Mouse (Mus musculus) lung, postnatal 25 days (tissue): ENCODE measurements around the gene Lipk.
A peak's percentile ranks its signal among the peaks of the same experiment; 100 is the strongest.

Source experiments
- DNase-seq: peaks from one replicate; pipeline ENCODE4 v3.0.0; 2022; ENCODE audit warnings: low spot score

Lipk gene

DNA sequence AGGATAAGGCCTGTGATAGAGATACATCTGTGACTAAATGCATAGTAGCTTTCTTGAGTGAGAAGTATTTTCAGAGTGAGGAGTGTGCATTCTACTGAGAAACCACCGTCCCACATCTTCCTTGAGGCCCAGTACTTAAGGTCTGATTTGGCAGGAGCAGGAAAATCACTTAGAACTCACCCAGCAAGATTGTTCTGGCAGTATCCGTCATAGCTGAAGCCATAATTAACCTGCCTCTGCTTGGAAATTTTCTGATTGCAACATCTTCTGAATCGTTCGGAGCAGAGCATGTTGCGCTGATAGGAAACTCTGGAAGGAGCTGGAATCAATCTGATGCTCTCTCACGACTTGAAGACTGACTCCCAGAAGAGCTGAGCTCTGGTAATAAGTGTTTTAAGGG, at the start of gene Lipk:
Gene Lipk (plus strand): TSS at position 289 of the 400 bp plus-strand sequence.
- DNase-seq = no peak

DNA sequence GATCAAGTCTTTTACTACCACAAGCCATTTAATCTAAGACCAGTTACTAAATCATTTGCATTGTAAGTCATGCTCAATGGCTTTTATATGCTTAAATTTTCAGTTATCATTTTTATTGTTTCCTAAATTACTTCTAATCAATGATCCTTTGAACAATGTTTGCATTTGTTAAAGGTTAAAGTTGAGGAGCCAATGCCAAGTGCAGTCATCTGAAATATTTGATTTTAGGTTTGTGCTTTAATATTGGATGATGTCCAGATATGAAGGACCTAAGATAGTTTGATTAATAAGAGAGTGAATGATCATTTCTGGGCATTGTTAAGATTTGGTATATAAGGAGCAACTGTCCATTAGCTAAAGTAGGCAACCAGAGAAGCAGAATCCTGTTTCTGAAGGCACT, 47.2 kb upstream of the Lipk start, which contains the start of gene Lipf:
Gene Lipf (plus strand): TSS at position 301 of the 400 bp plus-strand sequence.
- DNase-seq = no peak

DNA sequence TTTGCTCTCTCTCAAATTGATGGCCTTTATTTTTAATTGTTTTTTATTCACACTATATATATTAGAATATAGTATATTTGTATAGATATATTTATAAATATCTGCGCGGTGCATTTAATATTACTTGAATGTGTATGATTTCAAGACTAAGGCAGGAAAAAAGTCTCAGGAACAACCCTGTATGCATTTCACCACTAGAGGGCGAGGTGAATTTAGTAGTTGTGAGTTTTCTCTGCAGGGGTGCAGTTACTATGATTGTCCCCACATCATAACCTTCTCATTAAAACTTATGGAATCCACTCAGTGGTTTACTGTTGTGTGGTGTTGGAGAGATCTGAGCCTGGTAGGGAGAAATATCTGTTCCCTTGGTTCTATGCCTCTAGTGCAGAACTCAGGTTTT, 29.1 kb upstream of the Lipk start:
- peak; percentile 16 for DNase-seq

DNA sequence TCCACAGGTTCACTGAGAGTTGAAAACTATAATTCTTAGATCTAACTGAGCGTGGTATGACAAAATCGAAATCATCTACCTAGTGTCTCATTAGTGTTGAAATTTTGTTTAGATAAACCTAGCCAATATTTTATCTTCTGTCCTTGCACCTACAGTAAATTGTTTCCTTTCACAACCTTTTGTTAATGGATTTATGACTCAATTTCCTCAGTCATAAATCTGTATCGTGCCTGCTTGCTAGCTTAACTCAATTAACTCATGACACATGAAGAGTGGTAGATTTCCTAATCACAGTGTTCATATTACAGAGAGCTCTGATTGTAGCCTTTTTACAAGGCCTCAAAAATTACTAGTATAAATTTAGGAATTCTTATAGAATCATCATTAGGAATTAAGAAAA, 25.0 kb upstream of the Lipk start:
- no peak for DNase-seq

DNA sequence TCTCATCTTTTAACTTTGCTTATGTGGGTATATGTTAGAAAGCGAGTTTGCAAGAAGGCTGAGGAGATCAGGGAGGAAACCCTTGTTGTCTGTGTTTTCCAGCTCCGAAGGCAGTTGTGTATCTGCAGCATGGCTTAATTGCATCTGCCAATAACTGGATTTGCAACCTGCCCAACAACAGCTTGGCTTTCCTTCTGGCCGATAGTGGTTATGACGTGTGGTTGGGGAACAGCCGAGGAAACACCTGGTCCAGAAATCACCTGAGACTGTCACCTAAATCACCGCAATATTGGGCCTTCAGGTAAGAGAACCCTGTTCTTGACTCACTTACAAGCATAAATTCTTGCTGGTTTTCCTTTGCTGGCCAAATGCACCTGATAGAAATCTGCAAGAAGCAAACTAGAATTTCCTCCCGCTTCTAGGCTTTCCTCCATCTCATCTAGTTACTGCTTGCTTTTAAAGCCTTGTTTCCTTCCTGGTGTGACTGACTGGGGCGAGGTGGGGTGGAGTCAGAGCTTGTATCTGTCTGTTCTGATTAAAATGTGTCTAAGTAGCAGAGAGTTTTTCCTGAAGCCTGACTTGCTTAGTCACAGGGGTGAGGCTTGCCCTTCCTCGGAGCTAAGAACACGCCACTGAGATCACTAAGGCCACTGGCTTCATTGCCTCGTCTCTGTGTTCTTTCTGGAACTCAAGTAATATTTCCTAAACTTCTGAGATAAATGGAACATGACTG, 13.5 kb downstream of the Lipk start:
- no peak for DNase-seq

DNA sequence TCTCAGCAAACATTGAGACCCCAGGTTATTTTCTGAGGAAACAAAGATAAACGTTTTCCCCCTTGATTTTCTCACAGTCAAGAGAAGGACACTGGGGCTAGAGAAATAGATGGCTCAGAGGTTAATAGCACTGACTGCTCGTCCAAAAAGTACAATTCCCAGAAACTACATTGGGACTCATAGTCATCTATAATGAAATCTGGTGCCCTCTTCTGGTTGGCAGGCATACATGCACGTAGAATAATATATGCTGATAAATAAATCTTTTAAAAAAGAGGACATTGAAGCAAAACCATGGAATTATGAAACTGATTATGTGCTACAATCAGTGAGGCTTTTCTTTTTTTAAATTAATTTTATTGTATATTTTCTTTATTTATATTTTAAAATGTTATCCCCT, 14.7 kb downstream of the Lipk start:
- no peak for DNase-seq

DNA sequence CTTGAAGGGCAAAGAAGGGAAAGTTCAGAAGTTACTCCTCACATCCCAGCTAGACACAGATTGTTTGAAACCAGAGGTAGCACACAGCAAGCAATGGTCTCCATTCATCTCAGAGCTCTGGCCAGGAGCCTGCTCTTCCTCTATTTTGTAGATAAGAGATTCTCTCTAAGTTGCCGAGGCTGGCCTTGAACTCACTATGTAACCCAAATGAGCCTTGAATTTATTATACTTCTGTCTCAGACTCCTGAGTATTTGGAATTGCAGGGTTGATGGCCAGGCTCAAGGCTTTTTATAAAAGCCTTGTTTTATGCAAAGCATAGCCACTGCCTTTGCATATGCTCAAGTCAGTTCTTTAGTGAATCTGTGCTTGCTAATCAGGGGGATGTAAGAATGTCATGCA, 31.6 kb downstream of the Lipk start:
- no peak for DNase-seq

DNA sequence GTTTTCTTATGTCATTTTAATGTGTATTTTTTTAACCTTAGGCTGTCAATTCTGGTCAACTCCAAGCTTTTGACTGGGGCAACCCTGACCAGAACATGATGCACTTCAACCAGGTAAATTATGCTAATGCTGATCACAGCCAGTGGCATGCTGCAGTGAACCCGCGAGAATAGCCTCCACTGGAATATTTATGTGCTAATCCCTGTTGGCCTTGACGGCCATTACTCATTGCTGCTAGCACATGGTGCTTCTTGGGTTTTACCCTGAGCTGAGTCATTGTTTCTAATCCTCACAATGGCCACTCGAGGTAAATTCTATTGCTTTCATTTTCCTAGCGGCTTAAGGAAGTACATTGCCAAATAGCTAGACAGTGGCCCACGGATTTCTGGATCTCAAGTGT, 34.9 kb downstream of the Lipk start:
- DNase-seq = no peak

DNA sequence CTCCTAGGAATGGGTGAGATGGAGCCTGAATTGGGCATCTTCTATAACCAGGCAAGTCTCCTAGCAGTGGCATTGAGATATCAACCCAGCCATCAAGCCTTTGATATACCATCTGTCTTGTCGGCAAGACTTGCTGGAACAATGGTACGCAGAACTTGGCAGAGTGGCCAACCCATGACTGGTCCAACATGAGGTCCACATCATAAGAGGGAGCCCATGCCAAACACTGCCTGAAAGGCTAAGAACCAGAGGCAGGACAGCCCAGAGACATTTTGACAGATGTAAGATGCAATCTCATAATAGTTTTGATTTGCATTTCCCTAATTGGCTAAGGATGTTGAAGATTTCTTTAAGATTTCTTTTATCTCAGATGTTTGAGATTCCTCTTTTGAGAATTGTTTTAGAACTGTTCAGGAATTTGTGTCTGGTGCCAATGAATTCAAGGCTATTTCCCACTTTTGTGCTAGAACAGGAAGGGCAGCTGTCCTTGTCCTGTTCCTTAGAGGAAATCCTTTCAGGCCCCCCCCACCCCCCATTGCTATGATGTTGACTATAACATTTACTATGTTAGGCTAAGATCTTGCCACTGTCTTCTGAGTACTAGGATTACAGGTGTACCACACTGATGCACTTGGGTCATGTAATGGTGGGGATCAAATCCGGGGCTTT, 41.4 kb downstream of the Lipk start:
- DNase-seq = peak; percentile 46

DNA sequence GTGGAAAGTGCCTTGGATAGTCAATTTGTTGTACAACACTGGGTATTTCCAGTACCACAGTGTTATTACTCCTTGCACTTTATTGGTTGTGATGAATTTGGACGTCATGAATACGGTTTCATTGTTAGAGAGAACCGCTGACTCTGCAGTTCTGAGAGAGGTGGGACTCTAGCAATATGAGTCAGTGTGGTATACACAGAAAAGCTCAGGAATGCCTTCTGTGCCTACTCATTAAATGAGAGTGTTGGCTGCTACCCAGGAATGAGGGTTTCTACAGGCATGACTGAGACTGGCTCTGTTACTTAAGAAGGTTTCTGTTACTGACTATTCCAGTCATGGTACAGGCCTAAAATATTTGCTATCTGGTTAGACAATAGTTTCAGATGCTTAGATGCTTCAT, 43.4 kb downstream of the Lipk start:
- no peak for DNase-seq

DNA sequence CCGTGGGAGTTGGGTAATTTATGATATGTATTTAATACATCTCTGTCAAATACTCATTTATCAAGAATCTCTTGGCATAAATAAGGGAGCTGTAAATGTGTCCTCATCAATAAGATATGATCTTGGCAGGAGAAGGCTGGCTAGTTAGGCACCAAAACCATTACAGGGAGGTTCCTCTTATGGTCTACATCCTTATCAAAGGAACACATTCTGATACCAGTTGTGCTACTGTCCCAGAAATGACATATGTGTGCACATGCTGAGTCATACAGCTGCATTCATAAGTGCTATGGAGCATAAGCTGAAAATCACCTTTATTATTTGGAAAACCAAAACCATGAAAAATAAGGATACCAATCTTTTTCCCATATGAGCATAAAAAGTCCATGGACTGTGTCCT, 55.5 kb downstream of the Lipk start:
- no peak for DNase-seq

DNA sequence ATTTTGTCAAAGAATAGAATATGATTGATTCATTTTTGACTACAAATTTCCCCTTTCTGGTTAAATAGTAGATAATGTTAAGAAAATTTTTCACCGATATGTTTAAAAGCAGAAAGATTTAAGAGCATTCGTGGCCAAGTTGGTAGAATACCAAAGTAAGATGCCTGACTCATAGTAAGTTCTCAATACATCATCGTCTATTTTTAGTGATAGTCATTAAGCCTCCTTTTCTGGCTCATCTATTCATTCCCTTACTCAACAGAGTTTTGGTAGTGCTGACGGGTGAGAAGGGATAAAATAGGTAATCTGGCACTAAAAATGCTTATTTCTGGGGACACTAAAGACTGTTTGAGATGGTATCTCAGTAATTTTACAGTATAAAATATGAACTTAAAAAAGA, 56.0 kb downstream of the Lipk start:
- DNase-seq = no peak

DNA sequence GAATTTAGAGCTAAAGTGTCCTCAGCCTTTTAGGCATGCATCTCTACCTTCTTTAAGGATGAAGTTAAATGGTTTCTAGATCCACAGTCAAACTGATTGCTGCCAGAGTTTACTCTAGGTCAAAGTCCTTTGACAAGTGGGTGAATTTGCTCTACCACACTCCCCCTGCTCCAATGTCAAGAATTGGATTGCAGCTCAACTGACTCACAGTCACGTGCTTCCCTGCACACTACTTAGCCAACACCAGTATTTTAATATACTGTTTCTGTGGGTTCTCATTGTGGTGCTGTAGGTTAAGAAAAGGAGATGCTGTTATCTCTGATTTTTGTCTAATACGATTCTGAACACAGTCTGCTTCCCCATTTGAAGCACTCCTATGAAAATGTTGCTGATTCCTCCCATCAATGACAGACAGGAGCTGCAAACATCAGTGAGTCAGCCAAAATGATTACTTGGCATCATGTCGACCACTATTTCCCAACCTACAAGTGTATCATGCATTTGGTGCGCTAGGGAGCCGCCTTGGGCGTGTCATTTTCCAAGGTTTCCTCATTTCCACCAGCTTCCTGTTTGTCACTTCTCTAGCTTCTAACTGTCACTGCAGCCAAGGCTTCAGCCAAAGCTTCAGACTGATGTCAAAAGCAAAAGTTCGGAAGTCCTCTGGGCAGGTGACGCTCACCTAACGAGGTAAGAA, 58.8 kb downstream of the Lipk start, which contains the start of gene Lipn:
Gene Lipn (plus strand): TSS at position 580 of the 694 bp plus-strand sequence.
- no peak for DNase-seq

DNA sequence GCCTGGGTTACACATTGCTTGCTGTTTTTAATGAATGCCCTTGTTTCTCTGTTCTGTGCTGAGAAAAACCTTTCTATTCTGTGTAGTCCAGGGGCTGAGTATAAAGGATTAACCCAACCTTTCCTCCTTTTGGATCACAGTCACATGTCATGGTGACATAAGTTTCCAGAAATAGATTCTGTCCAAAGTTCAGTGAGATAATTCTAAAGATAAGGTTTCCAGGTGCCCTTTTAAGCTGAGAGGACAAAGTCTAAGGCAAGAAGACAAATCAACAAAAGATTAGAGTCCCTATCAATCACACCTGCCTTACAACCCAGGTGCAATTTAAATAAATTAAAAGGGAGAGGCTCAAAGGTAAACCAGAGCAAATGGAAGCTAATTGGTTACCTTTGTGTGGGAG, 66.1 kb downstream of the Lipk start:
- no peak for DNase-seq

DNA sequence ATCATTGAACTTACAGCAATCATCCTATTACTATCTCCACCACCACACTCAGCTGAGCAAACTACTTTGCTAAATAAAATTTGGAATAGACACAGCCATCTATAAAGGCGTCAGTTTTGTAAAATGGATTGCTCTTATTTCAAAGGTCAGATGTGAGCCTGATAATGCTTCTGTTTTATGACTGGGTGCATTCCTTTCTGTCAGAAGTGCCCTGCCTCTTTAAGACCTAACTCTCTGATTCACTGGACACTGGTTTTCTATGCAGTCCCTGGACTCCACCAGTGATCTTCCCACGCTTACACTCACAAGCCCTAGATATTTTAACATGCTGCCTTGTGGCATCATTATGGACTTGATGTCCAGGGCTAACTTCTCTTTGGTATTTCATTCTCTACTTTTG, 70.0 kb downstream of the Lipk start:
- no peak for DNase-seq

DNA sequence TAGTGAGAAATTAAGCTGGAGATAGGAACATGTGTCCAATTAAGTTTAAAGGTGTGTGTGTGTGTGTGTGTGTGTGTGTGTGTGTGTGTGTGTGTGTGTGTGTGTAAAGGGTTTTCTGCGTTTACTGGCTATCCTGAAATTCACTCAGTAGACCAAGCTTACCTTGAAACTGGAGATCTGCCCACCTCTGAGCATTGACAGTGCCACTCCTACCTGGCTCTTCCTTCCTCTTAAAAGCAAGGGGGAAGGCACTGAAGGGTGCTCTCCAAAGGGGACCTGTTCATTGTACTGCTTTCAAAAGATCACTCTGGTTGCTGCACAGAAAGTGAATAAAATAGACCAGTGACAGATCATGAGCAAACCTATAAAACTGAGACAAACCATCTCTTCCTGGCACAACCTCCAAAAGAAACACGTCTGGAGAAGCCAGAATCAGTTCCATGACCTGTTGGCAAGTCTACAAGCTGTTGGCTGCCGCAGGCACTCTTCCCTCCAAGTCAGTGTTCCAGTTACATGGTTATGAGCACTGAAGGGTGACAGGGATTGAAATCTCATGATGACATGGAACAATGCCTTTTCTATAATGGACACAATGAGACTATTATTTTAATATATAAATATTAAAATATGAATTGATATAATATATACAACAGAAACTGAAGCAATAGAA, 81.1 kb downstream of the Lipk start:
- no peak for DNase-seq

DNA sequence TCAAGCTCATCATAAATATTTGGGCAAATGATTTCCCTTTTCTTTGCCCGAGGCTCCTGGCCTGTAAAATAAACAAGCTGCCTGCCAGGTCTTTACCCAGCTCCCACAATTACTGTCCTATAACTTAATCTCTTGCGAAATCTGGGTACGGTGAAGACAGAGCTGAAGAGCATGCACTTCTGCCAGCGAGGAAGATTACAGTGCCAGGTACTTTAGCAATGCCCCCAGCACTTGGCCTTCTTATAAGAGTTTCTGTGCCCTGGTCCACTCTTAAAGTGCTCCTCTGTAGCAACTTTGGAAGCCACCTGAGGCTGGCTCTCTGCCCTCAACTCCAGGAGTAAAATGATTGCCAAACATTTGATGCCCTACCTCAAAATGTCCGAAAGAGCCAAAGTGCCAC, 87.3 kb downstream of the Lipk start:
- DNase-seq = peak; percentile 17

DNA sequence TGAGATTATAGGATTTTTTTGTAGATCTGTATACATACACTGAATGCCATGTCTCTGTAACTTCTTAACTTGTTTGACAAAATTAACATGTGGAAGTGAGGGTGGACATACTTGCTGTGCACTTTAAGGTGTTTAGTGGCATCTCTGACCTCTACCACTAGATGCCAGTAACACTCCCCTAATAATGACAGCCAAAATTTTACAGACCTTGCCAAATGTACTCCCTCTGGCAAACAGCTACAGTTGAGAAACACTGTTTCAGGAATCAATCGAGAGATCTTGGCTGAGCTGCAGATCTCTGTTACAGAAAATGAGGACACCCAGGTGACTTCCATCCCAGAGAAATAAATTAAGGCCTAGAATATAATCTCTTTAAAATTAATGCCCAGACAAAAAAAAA, 88.1 kb downstream of the Lipk start:
- no peak for DNase-seq
